Mouse (Mus musculus): ENCODE data around the gene BC030500. TPM values are rescaled to one million over a fixed set of nuclear protein-coding genes. Genes with fewer than 3 reads are reported as not detected.
A peak's percentile ranks its signal among the peaks of the same experiment; 100 is the strongest.

BC030500 gene
- polyA plus RNA-seq (2012; fragmentation: generic; extraction: Trizol): 0.16 TPM

DNA sequence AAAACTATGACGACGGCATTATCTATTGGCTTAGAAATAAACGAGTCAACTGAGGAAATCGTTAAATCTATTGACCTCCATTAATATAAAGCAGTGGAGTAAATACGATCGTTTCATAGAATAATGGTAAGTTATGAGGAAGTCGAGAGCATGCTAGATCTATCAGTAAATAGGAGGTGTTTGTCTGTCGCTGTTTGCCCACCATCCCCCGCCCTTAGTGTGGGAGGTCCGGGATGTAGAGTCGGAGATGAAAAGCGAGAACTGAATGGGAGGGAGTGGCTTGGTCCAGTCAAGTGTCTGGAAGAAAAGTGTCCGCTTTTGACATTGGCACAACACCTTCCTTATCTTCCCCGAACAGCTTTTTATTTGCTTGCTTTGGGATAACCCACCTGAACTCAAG is at the start of gene BC030500:
Gene BC030500, plus strand, starts transcription at position 79 of the 400 bp plus-strand sequence.
- no peak within 1 kb of the TSS for H3ac ChIP-seq (ENCODE audit: control insufficient read depth, insufficient read length)
- peak within 1 kb of the TSS; percentile 61 for H3K4me2 ChIP-seq (ENCODE audit: low read depth)
- peak within 1 kb of the TSS; percentile 20 for H3K4me3 ChIP-seq
- H3K36me3 ChIP-seq (ENCODE audit: control insufficient read depth, insufficient read depth): no peaks in the 10 kb centered on the region
- no peaks in the 10 kb centered on the region for H3K27me3 ChIP-seq (ENCODE audit: control insufficient read depth, insufficient read depth, insufficient read length)
- no peaks in the 10 kb centered on the region for H3K79me2 ChIP-seq (ENCODE audit: control insufficient read depth, insufficient read depth)
- TF ChIP-seq MAX (IDR thresholded peaks at IDR 0.05; ENCODE audit: low read depth): no peak
- no peak for TF ChIP-seq USF1 (IDR thresholded peaks at IDR 0.05; ENCODE audit: low read depth)
- no peak for TF ChIP-seq MYOD1 (IDR thresholded peaks at IDR 0.05; ENCODE audit: control insufficient read depth in 1 of 3, insufficient read length in 2 of 3, low read depth in 2 of 3)
- TF ChIP-seq E2F4 (IDR thresholded peaks at IDR 0.05; ENCODE audit: insufficient read depth): no peak
- no peak for TF ChIP-seq REST (IDR thresholded peaks at IDR 0.05; ENCODE audit: insufficient read depth, insufficient read length)
- TF ChIP-seq SRF (IDR thresholded peaks at IDR 0.05; ENCODE audit: control insufficient read depth, insufficient read length, low read depth): no peak
- TF ChIP-seq TCF3 (IDR thresholded peaks at IDR 0.05; ENCODE audit: insufficient read length, low read depth): no peak
- TF ChIP-seq POLR2A (IDR thresholded peaks at IDR 0.05; ENCODE audit: insufficient read length, low read depth): no peak
- no peak for TF ChIP-seq TCF12 (IDR thresholded peaks at IDR 0.05; ENCODE audit: insufficient read depth, poor library complexity, severe bottlenecking)
- no peak for TF ChIP-seq CEBPB (IDR thresholded peaks at IDR 0.05; ENCODE audit: insufficient read depth, poor library complexity, severe bottlenecking)
- TF ChIP-seq MYOG (IDR thresholded peaks at IDR 0.05; ENCODE audit: control insufficient read depth in 1 of 3, insufficient read depth in 1 of 3, insufficient read length in 2 of 3, low read depth in 2 of 3): no peak

DNA sequence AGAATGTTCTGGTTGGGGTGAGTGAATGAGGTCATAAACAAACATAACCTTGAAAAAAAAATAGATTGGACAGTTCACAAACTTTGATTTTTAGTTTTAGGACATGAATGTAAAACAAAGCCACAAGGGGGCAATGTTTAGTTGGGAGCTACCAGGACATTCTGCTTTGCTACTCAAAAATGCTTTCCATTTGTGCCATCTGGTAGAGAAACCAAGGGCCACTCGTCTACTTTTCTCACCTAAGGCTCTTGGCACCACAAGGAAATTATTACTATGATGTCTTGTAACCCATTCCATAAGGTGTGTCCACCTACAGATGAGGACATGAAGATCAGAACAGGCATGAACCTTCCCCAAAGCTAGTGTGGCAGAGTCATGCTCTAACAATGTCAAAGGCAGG is 25.1 kb upstream of the BC030500 start:
- H3K36me3 ChIP-seq (ENCODE audit: control insufficient read depth, insufficient read depth): no peaks in the 10 kb centered on the region
- H3K4me3 ChIP-seq: no peak overlapping the region
- no peak overlapping the region for H3ac ChIP-seq (ENCODE audit: control insufficient read depth, insufficient read length)
- no peak overlapping the region for H3K4me2 ChIP-seq (ENCODE audit: low read depth)
- TF ChIP-seq MYOG (IDR thresholded peaks at IDR 0.05; ENCODE audit: control insufficient read depth in 1 of 3, insufficient read depth in 1 of 3, insufficient read length in 2 of 3, low read depth in 2 of 3): no peak
- TF ChIP-seq POLR2A (IDR thresholded peaks at IDR 0.05; ENCODE audit: insufficient read length, low read depth): no peak
- no peak for TF ChIP-seq CEBPB (IDR thresholded peaks at IDR 0.05; ENCODE audit: insufficient read depth, poor library complexity, severe bottlenecking)
- no peaks in the 10 kb centered on the region for H3K79me2 ChIP-seq (ENCODE audit: control insufficient read depth, insufficient read depth)
- no peaks in the 10 kb centered on the region for H3K27me3 ChIP-seq (ENCODE audit: control insufficient read depth, insufficient read depth, insufficient read length)

DNA sequence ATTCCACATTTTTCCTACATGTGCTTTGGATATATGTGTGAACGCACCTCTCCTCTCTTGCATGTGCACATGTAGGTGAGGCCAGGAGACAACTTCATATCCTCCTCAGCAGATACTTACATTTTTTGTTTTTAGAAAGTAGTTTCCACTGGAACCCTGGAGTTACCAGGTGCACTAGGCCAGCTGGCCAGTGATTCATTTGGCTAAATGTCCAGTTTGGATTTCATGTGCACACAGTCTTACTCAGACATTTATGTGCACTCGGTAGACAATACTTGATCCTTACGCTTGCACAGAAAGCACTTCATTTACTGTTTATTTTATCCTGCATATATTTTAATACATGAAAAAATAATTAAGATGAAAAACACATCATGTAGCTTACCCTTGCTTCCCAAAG is 21.0 kb upstream of the BC030500 start:
- Histone ChIP-seq H3K4me3 (no peak overlapping the region), H3ac (ENCODE audit: control insufficient read depth, insufficient read length) (no peak overlapping the region), H3K27me3 (ENCODE audit: control insufficient read depth, insufficient read depth, insufficient read length) (no peaks in the 10 kb centered on the region), H3K79me2 (ENCODE audit: control insufficient read depth, insufficient read depth) (no peaks in the 10 kb centered on the region), H3K4me2 (ENCODE audit: low read depth) (no peak overlapping the region), H3K36me3 (ENCODE audit: control insufficient read depth, insufficient read depth) (no peaks in the 10 kb centered on the region)
- TF ChIP-seq POLR2AphosphoS2 (IDR thresholded peaks at IDR 0.05; ENCODE audit: insufficient read length, low read depth) (no peak), MYOD1 (IDR thresholded peaks at IDR 0.05; ENCODE audit: control insufficient read depth in 1 of 3, insufficient read length in 2 of 3, low read depth in 2 of 3) (no peak), MYOG (IDR thresholded peaks at IDR 0.05; ENCODE audit: control insufficient read depth in 1 of 3, insufficient read depth in 1 of 3, insufficient read length in 2 of 3, low read depth in 2 of 3) (no peak), TCF3 (IDR thresholded peaks at IDR 0.05; ENCODE audit: insufficient read length, low read depth) (no peak), REST (IDR thresholded peaks at IDR 0.05; ENCODE audit: insufficient read depth, insufficient read length) (no peak), TCF12 (IDR thresholded peaks at IDR 0.05; ENCODE audit: insufficient read depth, poor library complexity, severe bottlenecking) (no peak), SRF (IDR thresholded peaks at IDR 0.05; ENCODE audit: control insufficient read depth, insufficient read length, low read depth) (no peak), E2F4 (IDR thresholded peaks at IDR 0.05; ENCODE audit: insufficient read depth) (no peak), POLR2A (IDR thresholded peaks at IDR 0.05; ENCODE audit: insufficient read length, low read depth) (no peak), CEBPB (IDR thresholded peaks at IDR 0.05; ENCODE audit: insufficient read depth, poor library complexity, severe bottlenecking) (no peak), USF1 (IDR thresholded peaks at IDR 0.05; ENCODE audit: low read depth) (no peak), MAX (IDR thresholded peaks at IDR 0.05; ENCODE audit: low read depth) (no peak)

DNA sequence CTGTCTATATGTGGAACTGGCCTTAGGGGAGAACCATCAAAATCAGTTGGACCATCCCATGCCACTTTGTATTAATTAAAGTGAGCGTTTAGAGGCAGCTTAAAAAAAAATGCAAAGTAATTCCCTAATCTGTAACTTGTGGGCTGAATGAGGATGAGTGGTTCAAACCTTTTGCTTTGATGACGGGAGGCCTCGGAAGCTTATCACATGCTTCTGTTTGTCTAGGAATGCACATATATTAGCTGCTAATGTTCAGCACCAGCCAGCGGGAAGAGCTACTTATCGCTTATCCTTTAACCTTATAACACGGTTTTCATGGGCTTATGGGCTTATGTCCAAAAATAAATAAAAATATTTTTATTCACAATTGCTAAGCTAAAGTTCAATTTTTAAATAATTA is 15.6 kb upstream of the BC030500 start:
- Histone ChIP-seq H3K4me2 (ENCODE audit: low read depth) (no peak overlapping the region), H3K4me3 (no peak overlapping the region), H3K27me3 (ENCODE audit: control insufficient read depth, insufficient read depth, insufficient read length) (no peaks in the 10 kb centered on the region), H3ac (ENCODE audit: control insufficient read depth, insufficient read length) (no peak overlapping the region), H3K36me3 (ENCODE audit: control insufficient read depth, insufficient read depth) (no peaks in the 10 kb centered on the region), H3K79me2 (ENCODE audit: control insufficient read depth, insufficient read depth) (no peaks in the 10 kb centered on the region)
- no peak for TF ChIP-seq CEBPB (IDR thresholded peaks at IDR 0.05; ENCODE audit: insufficient read depth, poor library complexity, severe bottlenecking)
- no peak for TF ChIP-seq SRF (IDR thresholded peaks at IDR 0.05; ENCODE audit: control insufficient read depth, insufficient read length, low read depth)
- TF ChIP-seq E2F4 (IDR thresholded peaks at IDR 0.05; ENCODE audit: insufficient read depth): no peak
- no peak for TF ChIP-seq POLR2AphosphoS2 (IDR thresholded peaks at IDR 0.05; ENCODE audit: insufficient read length, low read depth)
- no peak for TF ChIP-seq USF1 (IDR thresholded peaks at IDR 0.05; ENCODE audit: low read depth)
- no peak for TF ChIP-seq REST (IDR thresholded peaks at IDR 0.05; ENCODE audit: insufficient read depth, insufficient read length)
- TF ChIP-seq POLR2A (IDR thresholded peaks at IDR 0.05; ENCODE audit: insufficient read length, low read depth): no peak
- no peak for TF ChIP-seq TCF3 (IDR thresholded peaks at IDR 0.05; ENCODE audit: insufficient read length, low read depth)
- TF ChIP-seq MYOG (IDR thresholded peaks at IDR 0.05; ENCODE audit: control insufficient read depth in 1 of 3, insufficient read depth in 1 of 3, insufficient read length in 2 of 3, low read depth in 2 of 3): no peak
- TF ChIP-seq MAX (IDR thresholded peaks at IDR 0.05; ENCODE audit: low read depth): no peak
- TF ChIP-seq TCF12 (IDR thresholded peaks at IDR 0.05; ENCODE audit: insufficient read depth, poor library complexity, severe bottlenecking): no peak
- no peak for TF ChIP-seq MYOD1 (IDR thresholded peaks at IDR 0.05; ENCODE audit: control insufficient read depth in 1 of 3, insufficient read length in 2 of 3, low read depth in 2 of 3)

DNA sequence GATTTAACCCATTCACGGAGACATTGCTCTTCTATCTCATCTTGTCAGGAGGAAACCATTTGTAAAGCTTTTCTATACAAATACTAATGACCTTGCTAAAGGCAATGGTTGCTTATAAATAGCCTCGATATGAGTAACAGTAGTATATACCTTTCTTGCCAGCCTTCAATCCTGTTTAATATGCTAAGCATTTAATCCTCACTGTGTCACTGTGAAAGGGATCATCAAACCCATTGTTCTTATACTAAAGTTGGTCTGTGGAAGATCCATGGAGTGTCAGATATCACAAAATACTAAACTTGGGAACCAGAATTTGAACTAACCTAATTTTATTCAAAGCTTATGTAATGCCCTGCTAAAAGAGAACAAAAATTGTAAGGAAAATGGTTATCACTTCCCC is 7.1 kb upstream of the BC030500 start:
- H3K4me3 ChIP-seq: no peak overlapping the region
- no peaks in the 10 kb centered on the region for H3K79me2 ChIP-seq (ENCODE audit: control insufficient read depth, insufficient read depth)
- H3ac ChIP-seq (ENCODE audit: control insufficient read depth, insufficient read length): no peak overlapping the region
- H3K4me2 ChIP-seq (ENCODE audit: low read depth): no peak overlapping the region
- no peak for TF ChIP-seq MYOD1 (IDR thresholded peaks at IDR 0.05; ENCODE audit: control insufficient read depth in 1 of 3, insufficient read length in 2 of 3, low read depth in 2 of 3)
- no peak for TF ChIP-seq TCF12 (IDR thresholded peaks at IDR 0.05; ENCODE audit: insufficient read depth, poor library complexity, severe bottlenecking)
- no peak for TF ChIP-seq E2F4 (IDR thresholded peaks at IDR 0.05; ENCODE audit: insufficient read depth)
- no peak for TF ChIP-seq MAX (IDR thresholded peaks at IDR 0.05; ENCODE audit: low read depth)
- TF ChIP-seq TCF3 (IDR thresholded peaks at IDR 0.05; ENCODE audit: insufficient read length, low read depth): no peak
- no peak for TF ChIP-seq CEBPB (IDR thresholded peaks at IDR 0.05; ENCODE audit: insufficient read depth, poor library complexity, severe bottlenecking)
- TF ChIP-seq POLR2A (IDR thresholded peaks at IDR 0.05; ENCODE audit: insufficient read length, low read depth): no peak
- no peak for TF ChIP-seq SRF (IDR thresholded peaks at IDR 0.05; ENCODE audit: control insufficient read depth, insufficient read length, low read depth)
- TF ChIP-seq MYOG (IDR thresholded peaks at IDR 0.05; ENCODE audit: control insufficient read depth in 1 of 3, insufficient read depth in 1 of 3, insufficient read length in 2 of 3, low read depth in 2 of 3): no peak
- no peak for TF ChIP-seq USF1 (IDR thresholded peaks at IDR 0.05; ENCODE audit: low read depth)
- no peak for TF ChIP-seq POLR2AphosphoS2 (IDR thresholded peaks at IDR 0.05; ENCODE audit: insufficient read length, low read depth)
- no peaks in the 10 kb centered on the region for H3K36me3 ChIP-seq (ENCODE audit: control insufficient read depth, insufficient read depth)
- no peaks in the 10 kb centered on the region for H3K27me3 ChIP-seq (ENCODE audit: control insufficient read depth, insufficient read depth, insufficient read length)
